Mouse (Mus musculus): Measurements from ENCODE around the gene Clba1.

GRCm38 (mm10) chr12:112794998-112795397 lies 13.7 kb upstream of the Clba1 start:
- TF ChIP-seq CTCF (IDR thresholded peaks at IDR 0.05; ENCODE audit: insufficient read depth, low read length): no peak
- no peak for TF ChIP-seq POLR2A (IDR thresholded peaks at IDR 0.05; ENCODE audit: borderline replicate concordance, extremely low read depth, low read depth, low read length)

Measured in lung, adult 2 months (tissue).